Mouse (Mus musculus) Muller cell, postnatal 12 days (primary cell): Measurements from ENCODE around the gene Chmp6.

Source experiments
- DNase-seq: peaks from one replicate; pipeline ENCODE4 v3.0.0-alpha.2; 2015; ENCODE audit errors: inconsistent ontology term

Gene Chmp6

GRCm38 (mm10) chr11:119907711-119908110, 5.5 kb upstream of the Chmp6 start:
- no peak for DNase-seq

- peak; percentile 43 for DNase-seq
Observed at GRCm38 (mm10) chr11:119909436-119909835, 3.8 kb upstream of the Chmp6 start.

- DNase-seq = no peak
Observed at GRCm38 (mm10) chr11:119912845-119913244, 396 bp upstream of the Chmp6 start.

GRCm38 (mm10) chr11:119913935-119914314, 684 bp downstream of the Chmp6 start:
- DNase-seq = no peak

GRCm38 (mm10) chr11:119914381-119914780, 1.1 kb downstream of the Chmp6 start:
- DNase-seq = no peak

- no peak for DNase-seq
Observed at GRCm38 (mm10) chr11:119915666-119916065, 2.4 kb downstream of the Chmp6 start.

- peak; percentile 68 for DNase-seq
Observed at GRCm38 (mm10) chr11:119916102-119916790, 3.0 kb downstream of the Chmp6 start.

- DNase-seq = no peak
Observed at GRCm38 (mm10) chr11:119916834-119917469, 3.7 kb downstream of the Chmp6 start.

GRCm38 (mm10) chr11:119918521-119918920, 5.3 kb downstream of the Chmp6 start:
- no peak for DNase-seq

- DNase-seq = no peak
Observed at GRCm38 (mm10) chr11:119919432-119919831, 6.2 kb downstream of the Chmp6 start.

- DNase-seq = peak; percentile 42
Observed at GRCm38 (mm10) chr11:119919897-119920296, 6.7 kb downstream of the Chmp6 start.

- no peak for DNase-seq
Observed at GRCm38 (mm10) chr11:119920668-119921067, 7.4 kb downstream of the Chmp6 start.

- DNase-seq = peak; percentile 42
Observed at GRCm38 (mm10) chr11:119925176-119925575, 11.9 kb downstream of the Chmp6 start.

- DNase-seq = peak; percentile 62
Observed at GRCm38 (mm10) chr11:119926762-119927161, 13.5 kb downstream of the Chmp6 start.

- no peak for DNase-seq
Observed at GRCm38 (mm10) chr11:119928023-119928681, 14.9 kb downstream of the Chmp6 start.

GRCm38 (mm10) chr11:119929603-119930265, 16.5 kb downstream of the Chmp6 start:
- no peak for DNase-seq

- no peak for DNase-seq
Observed at GRCm38 (mm10) chr11:119931809-119932208, 18.6 kb downstream of the Chmp6 start.

- peak; percentile 95 for DNase-seq
Observed at GRCm38 (mm10) chr11:119933142-119933541, 19.9 kb downstream of the Chmp6 start.

GRCm38 (mm10) chr11:119933819-119934583, 20.8 kb downstream of the Chmp6 start:
- no peak for DNase-seq

GRCm38 (mm10) chr11:119934773-119935172, 21.5 kb downstream of the Chmp6 start:
- no peak for DNase-seq

GRCm38 (mm10) chr11:119935457-119935856, 22.2 kb downstream of the Chmp6 start:
- DNase-seq = no peak

- DNase-seq = no peak
Observed at GRCm38 (mm10) chr11:119936456-119936855, 23.2 kb downstream of the Chmp6 start.
